Mouse (Mus musculus) CH12.LX (cell line): ENCODE measurements around the gene Hist1h2ae. TPM values are rescaled to one million over a fixed set of nuclear protein-coding genes. Genes with fewer than 3 reads are reported as not detected.
A peak's percentile ranks its signal among the peaks of the same experiment; 100 is the strongest.

Experiments used
- DNase-seq: peaks from one replicate; pipeline ENCODE4 v3.0.0-alpha.2; 2013; ENCODE audit errors: extremely low read depth
- H3K27ac ChIP-seq: 2 replicates; pipeline ENCODE4 v1.5.1; 2012; ENCODE audit warnings: low read depth, mild to moderate bottlenecking, control low read depth, moderate library complexity; ENCODE audit not compliant: insufficient read depth
- H3K27me3 ChIP-seq: replicated peaks from 2 replicates; pipeline ENCODE3; 2012; ENCODE audit warnings: inconsistent platforms
- H3K36me3 ChIP-seq, 2 experiments: replicated peaks in 1 of 2; 2 replicates each; pipeline versions ENCODE3 to v1.6.1; 2012; ENCODE audit warnings: inconsistent platforms in 1 of 2, low read length in 1 of 2, mild to moderate bottlenecking in 1 of 2, mixed read lengths in 1 of 2, moderate library complexity in 1 of 2; ENCODE audit not compliant: control insufficient read depth in 1 of 2, insufficient read depth in 1 of 2
- H3K4me1 ChIP-seq, 2 experiments: 2 replicates each; pipeline ENCODE4 v1.6.1; 2012; ENCODE audit warnings: inconsistent platforms in 1 of 2, moderate library complexity in 1 of 2; ENCODE audit not compliant: insufficient read depth in 2 of 2, control insufficient read depth in 1 of 2
- H3K4me2 ChIP-seq: 2 replicates; pipeline ENCODE4 v1.6.1; 2012; ENCODE audit warnings: low read depth, mild to moderate bottlenecking, control low read depth; ENCODE audit not compliant: poor library complexity, insufficient read depth, severe bottlenecking
- H3K4me3 ChIP-seq, 3 experiments: fragments of 150-350 bp in 1 of 3; sonication (generic) in 1 of 3; replicated peaks in 1 of 3; 2 replicates each; pipeline versions ENCODE3 to v1.5.1; 2011 to 2012; ENCODE audit warnings: low read depth in 2 of 3, low read length in 2 of 3, mild to moderate bottlenecking in 2 of 3, moderate library complexity in 2 of 3, control low read depth in 1 of 3, improper control_type of control experiment in 1 of 3, inconsistent platforms in 1 of 3, mixed read lengths in 1 of 3; ENCODE audit not compliant: poor library complexity in 1 of 3
- H3K79me2 ChIP-seq: replicated peaks from 2 replicates; pipeline ENCODE4 v1.6.1; 2012; ENCODE audit warnings: mild to moderate bottlenecking, moderate library complexity; ENCODE audit not compliant: control insufficient read depth, poor library complexity, insufficient read depth, severe bottlenecking; ENCODE audit errors: extremely low read depth
- H3K9ac ChIP-seq: 2 replicates; pipeline ENCODE4 v1.6.1; 2012; ENCODE audit warnings: low read depth, mild to moderate bottlenecking, control low read depth, moderate library complexity; ENCODE audit not compliant: insufficient read depth
- H3K9me3 ChIP-seq: replicated peaks from 2 replicates; pipeline ENCODE3; 2012; ENCODE audit warnings: low read length, inconsistent platforms, mixed read lengths
- CHD1 ChIP-seq: IDR thresholded peaks from 2 replicates; pipeline ENCODE4 v1.6.1; 2012; ENCODE audit warnings: low read depth, low read length, improper control_type of control experiment, inconsistent platforms
- CHD2 ChIP-seq: IDR thresholded peaks from 2 replicates; pipeline ENCODE4 v1.6.1; 2011; ENCODE audit warnings: low read length, improper control_type of control experiment
- CTCF ChIP-seq, 2 experiments: IDR thresholded peaks in 1 of 2; conservative IDR thresholded peaks in 1 of 2; 2 replicates each; pipeline ENCODE4 v1.5.1; 2011 to 2012; ENCODE audit warnings: low read depth in 2 of 2, low read length in 2 of 2, improper control_type of control experiment in 1 of 2, inconsistent platforms in 1 of 2, mild to moderate bottlenecking in 1 of 2, moderate library complexity in 1 of 2
- E2F4 ChIP-seq: IDR thresholded peaks from 2 replicates; pipeline ENCODE4 v1.6.1; 2011; ENCODE audit warnings: low read depth, low read length, improper control_type of control experiment; ENCODE audit not compliant: insufficient replicate concordance
- ELF1 ChIP-seq: IDR thresholded peaks from 2 replicates; pipeline ENCODE4 v1.6.1; 2014; ENCODE audit warnings: low read depth, mild to moderate bottlenecking, inconsistent platforms, low read length, improper control_type of control experiment
- EP300 ChIP-seq: IDR thresholded peaks from 2 replicates; pipeline ENCODE4 v1.6.1; 2011; ENCODE audit warnings: low read length, improper control_type of control experiment
- ETS1 ChIP-seq: conservative IDR thresholded peaks from 2 replicates; pipeline ENCODE4 v1.6.1; 2012; ENCODE audit warnings: low read depth, mild to moderate bottlenecking, inconsistent platforms, low read length, improper control_type of control experiment, moderate library complexity
- GABPA ChIP-seq: IDR thresholded peaks from 2 replicates; pipeline ENCODE4 v1.6.1; 2012; ENCODE audit warnings: low read depth, low read length, improper control_type of control experiment, inconsistent platforms; ENCODE audit not compliant: insufficient replicate concordance
- HCFC1 ChIP-seq: IDR thresholded peaks from 2 replicates; pipeline ENCODE4 v1.6.1; 2012; ENCODE audit warnings: low read depth, mild to moderate bottlenecking, inconsistent platforms, low read length, improper control_type of control experiment
- IRF4 ChIP-seq: IDR thresholded peaks from 2 replicates; pipeline ENCODE4 v1.6.1; 2014; ENCODE audit warnings: low read depth, mild to moderate bottlenecking, inconsistent platforms, low read length, improper control_type of control experiment
- JUND ChIP-seq: conservative IDR thresholded peaks from 2 replicates; pipeline ENCODE4 v1.6.1; 2011; ENCODE audit warnings: low read depth, low read length, improper control_type of control experiment
- KAT2A ChIP-seq: IDR thresholded peaks from 2 replicates; pipeline ENCODE4 v1.6.1; 2012; ENCODE audit warnings: low read length, improper control_type of control experiment, inconsistent platforms; ENCODE audit not compliant: insufficient replicate concordance
- MAFK ChIP-seq: IDR thresholded peaks from 2 replicates; pipeline ENCODE4 v1.6.1; 2011; ENCODE audit warnings: low read length, improper control_type of control experiment; ENCODE audit not compliant: insufficient replicate concordance
- MAX ChIP-seq: IDR thresholded peaks from 2 replicates; pipeline ENCODE4 v1.6.1; 2011; ENCODE audit warnings: low read length, improper control_type of control experiment
- MAZ ChIP-seq: IDR thresholded peaks from 2 replicates; pipeline ENCODE4 v1.6.1; 2012; ENCODE audit warnings: low read depth, mild to moderate bottlenecking, inconsistent platforms, low read length, improper control_type of control experiment, moderate library complexity
- MEF2A ChIP-seq: IDR thresholded peaks from 2 replicates; pipeline ENCODE4 v1.6.1; 2014; ENCODE audit warnings: low read depth, mild to moderate bottlenecking, inconsistent platforms, low read length, improper control_type of control experiment, borderline replicate concordance
- MXI1 ChIP-seq: IDR thresholded peaks from 2 replicates; pipeline ENCODE4 v1.6.1; 2011; ENCODE audit warnings: mild to moderate bottlenecking, low read depth, low read length, improper control_type of control experiment
- MYC ChIP-seq: IDR thresholded peaks from 2 replicates; pipeline ENCODE4 v1.6.1; 2011; ENCODE audit warnings: low read depth, mild to moderate bottlenecking, improper control_type of control experiment, low read length
- NRF1 ChIP-seq: IDR thresholded peaks from 2 replicates; pipeline ENCODE4 v1.6.1; 2014; ENCODE audit warnings: low read depth, mild to moderate bottlenecking, inconsistent platforms, low read length, improper control_type of control experiment, moderate library complexity
- PAX5 ChIP-seq: IDR thresholded peaks from 2 replicates; pipeline ENCODE4 v1.6.1; 2012; ENCODE audit warnings: low read length, inconsistent platforms, mixed read lengths
- POLR2A ChIP-seq: IDR thresholded peaks from 2 replicates; pipeline ENCODE4 v1.6.1; 2011; ENCODE audit warnings: low read depth, mild to moderate bottlenecking, improper control_type of control experiment, low read length
- POLR2AphosphoS2 ChIP-seq: IDR thresholded peaks from 2 replicates; pipeline ENCODE4 v1.6.1; 2011; ENCODE audit warnings: low read depth, low read length, improper control_type of control experiment
- RAD21 ChIP-seq: IDR thresholded peaks from 2 replicates; pipeline ENCODE4 v1.6.1; 2011; ENCODE audit warnings: low read depth, mild to moderate bottlenecking, low read length, improper control_type of control experiment, moderate library complexity
- RCOR1 ChIP-seq: conservative IDR thresholded peaks from 2 replicates; pipeline ENCODE4 v1.6.1; 2012; ENCODE audit warnings: low read depth, mild to moderate bottlenecking, inconsistent platforms, low read length, improper control_type of control experiment
- SIN3A ChIP-seq: IDR thresholded peaks from 2 replicates; pipeline ENCODE4 v1.6.1; 2012; ENCODE audit warnings: low read length, improper control_type of control experiment, inconsistent platforms
- SMC3 ChIP-seq: IDR thresholded peaks from 2 replicates; pipeline ENCODE4 v1.6.1; 2011; ENCODE audit warnings: low read depth, low read length, improper control_type of control experiment
- TBP ChIP-seq: conservative IDR thresholded peaks from 2 replicates; pipeline ENCODE4 v1.6.1; 2011; ENCODE audit warnings: low read depth, low read length, improper control_type of control experiment
- TCF12 ChIP-seq: IDR thresholded peaks from 2 replicates; pipeline ENCODE4 v1.6.1; 2014; ENCODE audit warnings: low read depth, mild to moderate bottlenecking, inconsistent platforms, low read length, improper control_type of control experiment
- UBTF ChIP-seq: IDR thresholded peaks from 2 replicates; pipeline ENCODE4 v1.6.1; 2012; ENCODE audit warnings: low read depth, mild to moderate bottlenecking, inconsistent platforms, low read length, improper control_type of control experiment, moderate library complexity
- USF1 ChIP-seq: IDR thresholded peaks from 2 replicates; pipeline ENCODE4 v1.6.1; 2014; ENCODE audit warnings: low read depth, mild to moderate bottlenecking, inconsistent platforms, low read length, improper control_type of control experiment
- USF2 ChIP-seq: conservative IDR thresholded peaks from 2 replicates; pipeline ENCODE4 v1.6.1; 2011; ENCODE audit warnings: low read depth, low read length, improper control_type of control experiment
- ZC3H11A ChIP-seq: IDR thresholded peaks from 2 replicates; pipeline ENCODE4 v1.6.1; 2012; ENCODE audit warnings: low read depth, mild to moderate bottlenecking, inconsistent platforms, low read length, improper control_type of control experiment
- ZKSCAN1 ChIP-seq: IDR thresholded peaks from 2 replicates; pipeline ENCODE4 v1.6.1; 2012; ENCODE audit warnings: low read depth, inconsistent platforms, low read length, improper control_type of control experiment, borderline replicate concordance
- ZNF384 ChIP-seq: IDR thresholded peaks from 2 replicates; pipeline ENCODE4 v1.6.1; 2012; ENCODE audit warnings: low read depth, low read length, improper control_type of control experiment, inconsistent platforms
- dilution Hi-C: fragments of 300-500 bp; cut with MboI; formaldehyde crosslinking; loops from 2 replicates; pipeline ENCODE4 v1.14.3; 2020; ENCODE audit warnings: low sequenced_read_pairs; ENCODE audit not compliant: extremely low pct_unique_long_range_greater_than_20kb, extremely low pct_ligation_motif_present
- in situ Hi-C: fragments of 300-500 bp; cut with MboI; formaldehyde crosslinking; loops from 3 replicates; pipeline ENCODE4 v1.14.3; 2019; ENCODE audit warnings: low sequenced_read_pairs, low pct_ligation_motif_present, low pct_unique_long_range_greater_than_20kb, mixed read lengths
- polyA plus RNA-seq: library from polyadenylated mRNA; unstranded; fragments of >175 nt; gene quantifications from 2 replicates; pipeline ENCODE4 v1.2.1, GENCODE M21; 2012; ENCODE audit warnings: low read depth; ENCODE audit not compliant: insufficient read length
- total RNA-seq, 2 experiments: library from RNA; depleted of rRNA; stranded (reverse); fragments of 300-350 nt in 1 of 2; fragments of >200 nt in 1 of 2; gene quantifications; 2 replicates each; pipeline ENCODE4 v1.2.3; 2012 to 2014

Gene Hist1h2ae
- total and polyA plus RNA-seq, 3 experiments = 3.5 to 648 (median 16.3) TPM

DNA sequence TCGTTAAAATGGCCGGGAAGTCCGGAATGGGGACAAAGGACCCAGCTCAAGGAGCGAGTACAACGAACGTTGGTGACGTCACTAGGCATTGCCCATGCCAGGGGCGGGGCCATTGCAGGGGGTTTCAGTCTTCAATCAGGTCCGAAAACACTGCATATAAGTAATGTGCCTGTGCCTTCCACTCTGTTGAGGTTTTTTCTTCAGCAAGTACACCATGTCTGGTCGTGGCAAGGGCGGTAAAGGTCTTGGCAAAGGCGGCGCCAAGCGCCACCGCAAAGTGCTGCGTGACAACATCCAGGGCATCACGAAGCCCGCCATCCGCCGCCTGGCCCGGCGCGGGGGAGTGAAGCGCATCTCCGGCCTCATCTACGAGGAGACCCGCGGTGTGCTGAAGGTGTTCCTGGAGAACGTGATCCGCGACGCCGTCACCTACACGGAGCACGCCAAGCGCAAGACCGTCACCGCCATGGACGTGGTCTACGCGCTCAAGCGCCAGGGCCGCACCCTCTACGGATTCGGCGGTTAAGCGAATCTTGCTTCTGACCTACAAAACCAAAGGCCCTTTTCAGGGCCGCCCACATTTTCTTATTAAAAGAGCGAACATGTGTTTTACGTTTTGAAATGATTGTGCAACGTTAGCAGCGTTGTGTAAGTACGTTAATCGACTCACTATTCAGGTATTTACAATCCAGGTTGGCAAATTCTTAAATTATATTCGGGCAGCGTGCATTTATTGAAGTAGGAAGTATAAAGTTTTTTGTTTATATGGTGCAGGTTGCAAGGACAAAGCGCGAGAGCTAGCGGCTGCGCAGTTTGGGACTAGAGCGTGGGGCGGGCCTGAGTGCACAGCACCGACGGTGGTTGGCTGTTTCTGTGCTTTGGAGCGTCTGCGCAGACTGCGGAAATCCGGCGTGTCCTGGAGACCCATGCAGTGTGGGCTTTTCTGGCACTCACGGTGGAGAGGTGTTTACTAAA is 39.8 kb downstream of the Hist1h2ae start, which contains the start of gene Hist1h4h (continued):
- TF ChIP-seq MEF2A = peak; percentile 60

DNA sequence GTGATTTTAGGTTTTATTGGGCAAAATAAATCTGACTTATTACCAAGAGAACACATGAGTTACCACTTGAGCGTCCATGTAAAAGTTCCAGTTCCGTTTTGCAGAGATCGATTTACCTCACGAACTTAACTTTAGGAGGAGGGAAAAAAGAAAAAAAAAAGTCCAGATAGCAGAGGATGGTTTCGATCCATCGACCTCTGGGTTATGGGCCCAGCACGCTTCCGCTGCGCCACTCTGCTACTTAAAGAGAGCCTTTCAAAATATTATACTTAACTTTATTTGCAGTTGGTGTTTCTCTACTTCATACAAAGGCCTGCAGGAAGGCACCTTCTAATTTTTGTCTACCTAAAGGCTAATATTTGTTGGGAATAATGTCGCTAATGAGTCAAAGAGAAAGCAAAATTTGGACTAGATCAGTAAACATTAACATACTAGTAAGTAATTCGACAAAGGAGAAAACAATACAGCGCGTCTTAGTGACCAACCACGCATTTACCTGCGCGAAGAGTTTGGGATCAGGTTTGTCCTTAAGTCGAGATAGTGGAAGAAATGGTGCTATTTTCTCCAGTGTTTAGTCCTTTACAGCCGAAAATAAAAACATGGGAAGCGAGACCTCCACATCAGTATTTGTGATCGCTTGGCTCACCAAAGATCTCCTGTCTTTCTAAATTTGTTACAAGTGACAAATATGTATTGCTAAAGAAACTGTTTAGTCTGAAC is 40.7 kb downstream of the Hist1h2ae start:
- Histone ChIP-seq H3K9me3 (no peaks in the 10 kb centered on the region), H3K79me2 (no peaks in the 10 kb centered on the region), H3K4me1 (peaks cover 7 to 32% of the 10 kb centered on the region in 2 experiments), H3K4me2 (peak overlapping the region; percentile 80), H3K4me3 (peak overlapping the region; percentile 58 to 67 (median 67)), H3K9ac (peak overlapping the region; percentile 89), H3K27ac (peak overlapping the region; percentile 74), H3K27me3 (no peaks in the 10 kb centered on the region), H3K36me3 (no peaks in the 10 kb centered on the region)
- peak; percentile 70 for DNase-seq
- in situ Hi-C loops = no loop called here
- dilution Hi-C loops = no loop called here
- TF ChIP-seq MAX (no peak), JUND (no peak), GABPA (no peak), ELF1 (peak; percentile 98), USF1 (no peak), ZC3H11A (no peak), PAX5 (no peak), CHD2 (no peak), EP300 (peak; percentile 37; the same call in 1 of the 2 replicates), KAT2A (peak; percentile 74; the same call in 1 of the 2 replicates), IRF4 (no peak; the same call in 1 of the 2 replicates), CTCF (conservative IDR thresholded peaks at IDR 0.05 in 1 of 2, IDR thresholded peaks at IDR 0.05 in 1 of 2; ENCODE audit: low read depth in 2 of 2, low read length in 2 of 2) (no peak), TBP (peak; percentile 100), NRF1 (peak; percentile 62; the same call in 1 of the 2 replicates), ZNF384 (peak; percentile 82), MAFK (peak; percentile 95), MXI1 (no peak; the same call in 1 of the 2 replicates), SIN3A (0 out of 2 replicates have a peak, but pooled peaks have one; percentile 53), UBTF (no peak), POLR2A (no peak; the same call in 1 of the 2 replicates), MAZ (no peak), RAD21 (no peak), ETS1 (no peak), RCOR1 (no peak), POLR2AphosphoS2 (no peak), MYC (peak; percentile 73; the same call in 1 of the 2 replicates), TCF12 (no peak), MEF2A (no peak; the same call in 1 of the 2 replicates), SMC3 (no peak), HCFC1 (peak; percentile 42; the same call in 1 of the 2 replicates), USF2 (no peak), E2F4 (peak; percentile 92), CHD1 (no peak), ZKSCAN1 (no peak)
